Mouse (Mus musculus) heart, embryonic 14.5 days (tissue): Measurements from ENCODE around the gene Kif26b. TPM values are rescaled to one million over a fixed set of nuclear protein-coding genes. Genes with fewer than 3 reads are reported as not detected.

Experiments
- ATAC-seq: fragments of 200-750 bp; cut with Nextera tagmentation; 2 replicates; pipeline ENCODE4 v1.8.0; 2017; ENCODE audit warnings: low read depth, moderate TSS enrichment; ENCODE audit not compliant: insufficient number of reproducible peaks, insufficient read depth, low FRiP score
- H3K27ac ChIP-seq, 2 experiments: fragments of 200-500 bp in 1 of 2; fragments of 300-500 bp in 1 of 2; sonication (generic) in 1 of 2; replicated peaks in 1 of 2; 2 replicates each; pipeline ENCODE4 v1.5.1; 2012 to 2014; ENCODE audit warnings: low read depth in 2 of 2, low read length in 2 of 2, control low read depth in 1 of 2, mild to moderate bottlenecking in 1 of 2, mixed read lengths in 1 of 2; ENCODE audit not compliant: control insufficient read depth in 1 of 2, insufficient read depth in 1 of 2
- H3K27me3 ChIP-seq: fragments of 300-500 bp; sonication (generic); 2 replicates; pipeline ENCODE4 v1.6.1; 2014; ENCODE audit warnings: mild to moderate bottlenecking, low read length, control low read depth; ENCODE audit not compliant: control insufficient read depth, insufficient read depth
- H3K36me3 ChIP-seq: fragments of 300-500 bp; sonication (generic); 2 replicates; pipeline ENCODE4 v1.6.1; 2014; ENCODE audit warnings: mild to moderate bottlenecking, control low read depth, low read length, mixed read lengths; ENCODE audit not compliant: control insufficient read depth, insufficient read depth
- H3K4me1 ChIP-seq, 2 experiments: fragments of 200-500 bp in 1 of 2; fragments of 300-500 bp in 1 of 2; sonication (generic) in 1 of 2; 2 replicates each; pipeline ENCODE4 v1.6.1; 2012 to 2014; ENCODE audit warnings: low read length in 2 of 2, control low read depth in 1 of 2, mixed read lengths in 1 of 2; ENCODE audit not compliant: control insufficient read depth in 2 of 2, insufficient read depth in 2 of 2
- H3K4me2 ChIP-seq: fragments of 300-500 bp; sonication (generic); 2 replicates; pipeline ENCODE4 v1.6.1; 2014; ENCODE audit warnings: mild to moderate bottlenecking, low read length
- H3K4me3 ChIP-seq, 2 experiments: fragments of 200-500 bp in 1 of 2; fragments of 300-500 bp in 1 of 2; sonication (generic) in 1 of 2; 2 replicates each; pipeline ENCODE4 v1.5.1; 2012 to 2014; ENCODE audit warnings: low read length in 2 of 2, mild to moderate bottlenecking in 2 of 2, control low read depth in 1 of 2, low read depth in 1 of 2, moderate library complexity in 1 of 2; ENCODE audit not compliant: control insufficient read depth in 1 of 2, insufficient read depth in 1 of 2
- H3K9ac ChIP-seq: fragments of 300-500 bp; sonication (generic); 2 replicates; pipeline ENCODE4 v1.6.1; 2014; ENCODE audit warnings: mild to moderate bottlenecking, low read length
- H3K9me3 ChIP-seq: fragments of 300-500 bp; sonication (generic); 2 replicates; pipeline ENCODE4 v1.6.1; 2016; ENCODE audit warnings: low read length, control low read depth; ENCODE audit not compliant: control insufficient read depth
- WGBS: fragments of 180-500 bp; shearing (Covaris S2); extraction: QIAGEN DNeasy Blood & Tissue Kit; methylation state at CpG from one replicate; pipeline ENCODE4 v1.1.7; 2014; 5-methylcytosine and 5-hydroxymethylcytosine counted together
- polyA plus RNA-seq: library from polyadenylated mRNA; unstranded; fragments of >200 nt; fragmentation: Nextera tagmentation; extraction: Ambion mirVana; gene quantifications from 2 replicates; pipeline ENCODE4 v1.2.1, GENCODE M21; 2014

The Kif26b gene
- polyA plus RNA-seq, 1 experiment from 2014 or later = 14.4 TPM

DNA sequence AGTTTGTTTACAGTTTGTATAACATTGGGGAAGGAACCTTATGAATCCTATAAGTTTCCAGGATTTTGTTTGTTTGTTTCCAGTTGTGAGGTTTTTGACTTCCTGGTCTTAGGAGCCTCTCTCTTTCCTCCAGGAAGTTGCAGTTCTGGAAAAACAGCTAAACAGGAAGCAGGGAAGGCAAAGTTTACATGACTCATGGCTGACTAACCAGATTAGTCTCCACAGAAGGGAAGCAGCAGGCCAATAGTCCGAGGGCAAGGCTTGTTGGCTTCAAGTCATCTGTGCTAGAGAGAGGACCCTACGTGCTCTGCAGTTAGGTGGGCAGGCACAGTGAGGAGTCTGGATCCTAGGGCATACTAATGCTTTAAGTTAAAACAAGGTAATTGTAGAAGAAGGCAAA, 36.4 kb upstream of the Kif26b start:
- H3K4me2 ChIP-seq = no peak overlapping the region
- peaks cover 14 to 35% of the 10 kb centered on the region in 2 experiments for H3K4me1 ChIP-seq
- H3K27me3 ChIP-seq = no peaks in the 10 kb centered on the region
- no peak for ATAC-seq
- no peak overlapping the region for H3K27ac ChIP-seq
- no peaks in the 10 kb centered on the region for H3K36me3 ChIP-seq
- H3K9ac ChIP-seq = no peak overlapping the region
- no peaks in the 10 kb centered on the region for H3K9me3 ChIP-seq
- WGBS = 63% methylated on average over 2 of the region's 2 CpGs
- H3K4me3 ChIP-seq = no peak overlapping the region

DNA sequence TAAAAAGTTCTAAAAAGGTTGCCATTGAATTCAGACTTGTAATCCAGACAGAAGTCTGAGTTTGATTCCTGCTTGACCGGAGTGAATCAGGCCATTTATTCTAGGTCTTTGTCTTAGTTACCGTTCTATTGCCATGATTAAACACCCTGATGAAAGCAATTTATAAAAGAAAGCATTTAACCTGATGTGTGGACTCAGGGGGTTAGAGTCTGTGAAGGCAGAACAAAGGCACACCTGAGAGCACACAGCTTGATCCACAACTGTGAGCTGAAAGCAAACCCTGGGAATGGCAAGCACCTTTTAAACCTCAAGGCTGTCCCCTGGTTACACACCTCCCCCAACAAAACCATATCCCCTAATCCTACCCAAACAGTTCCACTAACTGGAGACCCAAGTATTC, 32.7 kb upstream of the Kif26b start:
- Histone ChIP-seq H3K4me2 (no peak overlapping the region), H3K9me3 (no peaks in the 10 kb centered on the region), H3K27me3 (no peaks in the 10 kb centered on the region), H3K4me3 (no peak overlapping the region), H3K9ac (no peak overlapping the region), H3K27ac (no peak overlapping the region), H3K4me1 (peaks cover 2 to 11% of the 10 kb centered on the region in 2 experiments; a peak in 1 of 4 replicates), H3K36me3 (no peaks in the 10 kb centered on the region)
- WGBS = 84% methylated on average over 2 of the region's 2 CpGs
- ATAC-seq = no peak

GRCm38 (mm10) chr1:178496841-178497240, 32.1 kb upstream of the Kif26b start:
- Histone ChIP-seq H3K9me3 (no peaks in the 10 kb centered on the region), H3K9ac (no peak overlapping the region), H3K27me3 (no peaks in the 10 kb centered on the region), H3K4me1 (peaks cover 2 to 11% of the 10 kb centered on the region in 2 experiments; a peak in 1 of 4 replicates), H3K4me2 (no peak overlapping the region), H3K36me3 (no peaks in the 10 kb centered on the region), H3K27ac (no peak overlapping the region), H3K4me3 (no peak overlapping the region)
- WGBS = 42% methylated on average over 1 of the region's 1 CpGs
- ATAC-seq = no peak

- ATAC-seq = no peak
- no peak overlapping the region for H3K4me2 ChIP-seq
- no peak overlapping the region for H3K27ac ChIP-seq
- no peaks in the 10 kb centered on the region for H3K4me1 ChIP-seq
- H3K9ac ChIP-seq = no peak overlapping the region
- no peaks in the 10 kb centered on the region for H3K36me3 ChIP-seq
- WGBS = 83% methylated on average over 8 of the region's 8 CpGs
- H3K9me3 ChIP-seq = no peaks in the 10 kb centered on the region
- H3K27me3 ChIP-seq = no peaks in the 10 kb centered on the region
- H3K4me3 ChIP-seq = no peak overlapping the region
These were observed 22.0 kb upstream of the Kif26b start for GRCm38 (mm10) chr1:178506938-178507337.

- Histone ChIP-seq H3K9ac (no peak overlapping the region), H3K27me3 (no peaks in the 10 kb centered on the region), H3K27ac (no peak overlapping the region), H3K4me3 (no peak overlapping the region), H3K4me2 (no peak overlapping the region), H3K36me3 (no peaks in the 10 kb centered on the region), H3K4me1 (peaks cover 2 to 14% of the 10 kb centered on the region in 2 experiments), H3K9me3 (no peaks in the 10 kb centered on the region)
- WGBS = 62% methylated on average over 7 of the region's 7 CpGs
- no peak for ATAC-seq
These were observed 16.4 kb upstream of the Kif26b start for GRCm38 (mm10) chr1:178512323-178513031.

DNA sequence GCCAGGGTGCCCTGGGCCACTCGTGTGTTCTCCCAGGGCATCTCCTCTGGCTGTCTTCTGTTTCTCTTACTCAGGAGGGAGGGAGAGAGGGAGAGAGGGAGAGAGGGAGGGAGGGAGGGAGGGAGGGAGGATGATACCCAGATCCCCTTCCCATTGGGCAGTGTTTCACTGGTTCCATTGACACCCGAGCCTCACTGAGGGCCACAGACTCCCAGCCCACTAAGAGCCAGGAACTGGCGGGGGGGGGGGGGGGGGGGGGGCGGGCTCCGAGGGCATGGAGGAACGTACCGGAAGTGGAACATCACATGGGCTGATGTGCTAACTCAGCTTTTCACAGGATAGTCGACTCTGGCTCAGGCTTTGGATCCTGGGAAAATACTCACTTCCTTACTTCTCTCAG, 15.0 kb upstream of the Kif26b start:
- 28% methylated on average over 7 of the region's 8 CpGs for WGBS
- Histone ChIP-seq H3K4me1 (peaks cover 2 to 14% of the 10 kb centered on the region in 2 experiments), H3K27ac (no peak overlapping the region), H3K27me3 (no peaks in the 10 kb centered on the region), H3K9me3 (no peaks in the 10 kb centered on the region), H3K4me3 (no peak overlapping the region), H3K4me2 (no peak overlapping the region), H3K9ac (no peak overlapping the region), H3K36me3 (no peaks in the 10 kb centered on the region)
- ATAC-seq = no peak

GRCm38 (mm10) chr1:178515839-178516238, 13.1 kb upstream of the Kif26b start:
- Histone ChIP-seq H3K27me3 (no peaks in the 10 kb centered on the region), H3K36me3 (no peaks in the 10 kb centered on the region), H3K4me3 (no peak overlapping the region), H3K27ac (peak overlapping the region; percentile 35 to 41; a peak in 3 of 4 replicates), H3K9me3 (no peaks in the 10 kb centered on the region), H3K4me1 (peaks cover 2 to 14% of the 10 kb centered on the region in 2 experiments), H3K4me2 (no peak overlapping the region), H3K9ac (no peak overlapping the region)
- ATAC-seq = no peak
- 64% methylated on average over 2 of the region's 2 CpGs for WGBS

DNA sequence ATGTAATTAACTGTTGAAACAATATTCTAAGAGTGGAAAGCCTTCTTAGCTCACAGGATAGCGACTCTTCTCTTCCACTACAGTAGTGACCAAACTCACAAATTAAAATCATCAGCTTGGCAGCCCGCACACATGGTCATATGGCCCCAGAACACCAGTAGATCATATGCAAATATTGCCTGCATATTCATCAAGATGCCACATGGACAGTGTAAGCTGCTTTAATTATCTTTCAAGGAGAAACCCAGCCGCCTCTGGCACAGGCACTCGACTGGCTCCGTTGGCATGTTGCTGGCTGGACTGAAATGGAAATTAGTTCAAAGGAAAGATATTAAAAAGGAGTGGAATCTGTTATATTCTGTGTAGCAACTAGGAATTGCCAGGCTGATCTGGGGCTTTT, 6.5 kb upstream of the Kif26b start:
- no peak overlapping the region for H3K4me3 ChIP-seq
- no peak overlapping the region for H3K27ac ChIP-seq
- H3K36me3 ChIP-seq = no peaks in the 10 kb centered on the region
- H3K9ac ChIP-seq = no peak overlapping the region
- no peaks in the 10 kb centered on the region for H3K27me3 ChIP-seq
- no peak for ATAC-seq
- H3K4me2 ChIP-seq = no peak overlapping the region
- H3K4me1 ChIP-seq = no peaks in the 10 kb centered on the region
- 69% methylated on average over 5 of the region's 5 CpGs for WGBS
- H3K9me3 ChIP-seq = no peaks in the 10 kb centered on the region
